Mouse (Mus musculus) CH12.LX (cell line): ENCODE results near the gene Gpr137. TPM values are rescaled to one million over a fixed set of nuclear protein-coding genes. Genes with fewer than 3 reads are reported as not detected.

Source experiments
- DNase-seq: peaks from one replicate; pipeline ENCODE4 v3.0.0-alpha.2; 2013; ENCODE audit errors: extremely low read depth
- H3K27ac ChIP-seq: 2 replicates; pipeline ENCODE4 v1.5.1; 2012; ENCODE audit warnings: low read depth, mild to moderate bottlenecking, control low read depth, moderate library complexity; ENCODE audit not compliant: insufficient read depth
- H3K27me3 ChIP-seq: replicated peaks from 2 replicates; pipeline ENCODE3; 2012; ENCODE audit warnings: inconsistent platforms
- H3K36me3 ChIP-seq, 2 experiments: replicated peaks in 1 of 2; 2 replicates each; pipeline versions ENCODE3 to v1.6.1; 2012; ENCODE audit warnings: inconsistent platforms in 1 of 2, low read length in 1 of 2, mild to moderate bottlenecking in 1 of 2, mixed read lengths in 1 of 2, moderate library complexity in 1 of 2; ENCODE audit not compliant: control insufficient read depth in 1 of 2, insufficient read depth in 1 of 2
- H3K4me1 ChIP-seq, 2 experiments: 2 replicates each; pipeline ENCODE4 v1.6.1; 2012; ENCODE audit warnings: inconsistent platforms in 1 of 2, moderate library complexity in 1 of 2; ENCODE audit not compliant: insufficient read depth in 2 of 2, control insufficient read depth in 1 of 2
- H3K4me2 ChIP-seq: 2 replicates; pipeline ENCODE4 v1.6.1; 2012; ENCODE audit warnings: low read depth, mild to moderate bottlenecking, control low read depth; ENCODE audit not compliant: poor library complexity, insufficient read depth, severe bottlenecking
- H3K4me3 ChIP-seq, 3 experiments: fragments of 150-350 bp in 1 of 3; sonication (generic) in 1 of 3; replicated peaks in 1 of 3; 2 replicates each; pipeline versions ENCODE3 to v1.5.1; 2011 to 2012; ENCODE audit warnings: low read depth in 2 of 3, low read length in 2 of 3, mild to moderate bottlenecking in 2 of 3, moderate library complexity in 2 of 3, control low read depth in 1 of 3, improper control_type of control experiment in 1 of 3, inconsistent platforms in 1 of 3, mixed read lengths in 1 of 3; ENCODE audit not compliant: poor library complexity in 1 of 3
- H3K79me2 ChIP-seq: replicated peaks from 2 replicates; pipeline ENCODE4 v1.6.1; 2012; ENCODE audit warnings: mild to moderate bottlenecking, moderate library complexity; ENCODE audit not compliant: control insufficient read depth, poor library complexity, insufficient read depth, severe bottlenecking; ENCODE audit errors: extremely low read depth
- H3K9ac ChIP-seq: 2 replicates; pipeline ENCODE4 v1.6.1; 2012; ENCODE audit warnings: low read depth, mild to moderate bottlenecking, control low read depth, moderate library complexity; ENCODE audit not compliant: insufficient read depth
- H3K9me3 ChIP-seq: replicated peaks from 2 replicates; pipeline ENCODE3; 2012; ENCODE audit warnings: low read length, inconsistent platforms, mixed read lengths
- ELF1 ChIP-seq: IDR thresholded peaks from 2 replicates; pipeline ENCODE4 v1.6.1; 2014; ENCODE audit warnings: low read depth, mild to moderate bottlenecking, inconsistent platforms, low read length, improper control_type of control experiment
- HCFC1 ChIP-seq: IDR thresholded peaks from 2 replicates; pipeline ENCODE4 v1.6.1; 2012; ENCODE audit warnings: low read depth, mild to moderate bottlenecking, inconsistent platforms, low read length, improper control_type of control experiment
- JUND ChIP-seq: conservative IDR thresholded peaks from 2 replicates; pipeline ENCODE4 v1.6.1; 2011; ENCODE audit warnings: low read depth, low read length, improper control_type of control experiment
- MEF2A ChIP-seq: IDR thresholded peaks from 2 replicates; pipeline ENCODE4 v1.6.1; 2014; ENCODE audit warnings: low read depth, mild to moderate bottlenecking, inconsistent platforms, low read length, improper control_type of control experiment, borderline replicate concordance
- MXI1 ChIP-seq: IDR thresholded peaks from 2 replicates; pipeline ENCODE4 v1.6.1; 2011; ENCODE audit warnings: mild to moderate bottlenecking, low read depth, low read length, improper control_type of control experiment
- NELFE ChIP-seq: IDR thresholded peaks from 2 replicates; pipeline ENCODE4 v1.6.1; 2011; ENCODE audit warnings: low read depth, low read length, improper control_type of control experiment
- NRF1 ChIP-seq: IDR thresholded peaks from 2 replicates; pipeline ENCODE4 v1.6.1; 2014; ENCODE audit warnings: low read depth, mild to moderate bottlenecking, inconsistent platforms, low read length, improper control_type of control experiment, moderate library complexity
- POLR2A ChIP-seq: IDR thresholded peaks from 2 replicates; pipeline ENCODE4 v1.6.1; 2011; ENCODE audit warnings: low read depth, mild to moderate bottlenecking, improper control_type of control experiment, low read length
- SIN3A ChIP-seq: IDR thresholded peaks from 2 replicates; pipeline ENCODE4 v1.6.1; 2012; ENCODE audit warnings: low read length, improper control_type of control experiment, inconsistent platforms
- TCF12 ChIP-seq: IDR thresholded peaks from 2 replicates; pipeline ENCODE4 v1.6.1; 2014; ENCODE audit warnings: low read depth, mild to moderate bottlenecking, inconsistent platforms, low read length, improper control_type of control experiment
- UBTF ChIP-seq: IDR thresholded peaks from 2 replicates; pipeline ENCODE4 v1.6.1; 2012; ENCODE audit warnings: low read depth, mild to moderate bottlenecking, inconsistent platforms, low read length, improper control_type of control experiment, moderate library complexity
- USF1 ChIP-seq: IDR thresholded peaks from 2 replicates; pipeline ENCODE4 v1.6.1; 2014; ENCODE audit warnings: low read depth, mild to moderate bottlenecking, inconsistent platforms, low read length, improper control_type of control experiment
- ZC3H11A ChIP-seq: IDR thresholded peaks from 2 replicates; pipeline ENCODE4 v1.6.1; 2012; ENCODE audit warnings: low read depth, mild to moderate bottlenecking, inconsistent platforms, low read length, improper control_type of control experiment
- ZKSCAN1 ChIP-seq: IDR thresholded peaks from 2 replicates; pipeline ENCODE4 v1.6.1; 2012; ENCODE audit warnings: low read depth, inconsistent platforms, low read length, improper control_type of control experiment, borderline replicate concordance
- dilution Hi-C: fragments of 300-500 bp; cut with MboI; formaldehyde crosslinking; loops from 2 replicates; pipeline ENCODE4 v1.14.3; 2020; ENCODE audit warnings: low sequenced_read_pairs; ENCODE audit not compliant: extremely low pct_unique_long_range_greater_than_20kb, extremely low pct_ligation_motif_present
- in situ Hi-C: fragments of 300-500 bp; cut with MboI; formaldehyde crosslinking; loops from 3 replicates; pipeline ENCODE4 v1.14.3; 2019; ENCODE audit warnings: low sequenced_read_pairs, low pct_ligation_motif_present, low pct_unique_long_range_greater_than_20kb, mixed read lengths
- polyA plus RNA-seq: library from polyadenylated mRNA; unstranded; fragments of >175 nt; gene quantifications from 2 replicates; pipeline ENCODE4 v1.2.1, GENCODE M21; 2012; ENCODE audit warnings: low read depth; ENCODE audit not compliant: insufficient read length
- total RNA-seq, 2 experiments: library from RNA; depleted of rRNA; stranded (reverse); fragments of 300-350 nt in 1 of 2; fragments of >200 nt in 1 of 2; gene quantifications; 2 replicates each; pipeline ENCODE4 v1.2.3; 2012 to 2014

The Gpr137 gene
- total and polyA plus RNA-seq, 3 experiments, result 8.8 to 18.1 (median 14.4) TPM

- TF ChIP-seq TCF12 (no peak), ZKSCAN1 (no peak), JUND (no peak), ZC3H11A (no peak), USF1 (no peak)
- no peaks in the 10 kb centered on the region for H3K9me3 ChIP-seq
- peak overlapping the region; percentile 85 for H3K4me2 ChIP-seq
- H3K27ac ChIP-seq, result peak overlapping the region; percentile 13; the same call in 1 of the 2 replicates
- H3K27me3 ChIP-seq, result no peaks in the 10 kb centered on the region
- H3K79me2 ChIP-seq, result no peaks in the 10 kb centered on the region
- in situ Hi-C loops (no loop called here), dilution Hi-C loops (no loop called here)
- H3K9ac ChIP-seq, result peak overlapping the region; percentile 81
- peaks cover 0 to 32% of the 10 kb centered on the region in 2 experiments for H3K36me3 ChIP-seq
- H3K4me1 ChIP-seq, result peaks cover 6 to 25% of the 10 kb centered on the region in 2 experiments
- H3K4me3 ChIP-seq, result peak overlapping the region; percentile 41 to 77 (median 59)
- DNase-seq, result no peak
These were observed 484 bp upstream of the Gpr137 start for GRCm38 (mm10) chr19:6942764-6943163.

- Histone ChIP-seq H3K79me2 (no peaks in the 10 kb centered on the region), H3K9me3 (no peaks in the 10 kb centered on the region), H3K27ac (peak within 1 kb of the TSS; percentile 71), H3K4me1 (peaks cover 6 to 24% of the 10 kb centered on the region in 2 experiments), H3K9ac (peak within 1 kb of the TSS; percentile 81), H3K36me3 (peaks cover 0 to 28% of the 10 kb centered on the region in 2 experiments), H3K27me3 (no peaks in the 10 kb centered on the region), H3K4me3 (peak within 1 kb of the TSS; percentile 71 to 78 (median 77)), H3K4me2 (peak within 1 kb of the TSS; percentile 85)
- dilution Hi-C loops, result no loop called here
- in situ Hi-C loops, result no loop called here
- TF ChIP-seq POLR2A (peak; percentile 72), MXI1 (peak; percentile 77), HCFC1 (peak; percentile 83), USF1 (no peak), UBTF (peak; percentile 84; the same call in 1 of the 2 replicates), SIN3A (peak; percentile 97), NRF1 (peak; percentile 87), MEF2A (no peak), TCF12 (peak; percentile 59; the same call in 1 of the 2 replicates), ELF1 (peak; percentile 95), NELFE (peak; percentile 60)
- DNase-seq, result peak; percentile 86
These were observed 670 bp downstream of the Gpr137 start, which contains the start of gene Bad for GRCm38 (mm10) chr19:6941372-6942248. Gene Bad (plus strand): TSS chr19:6941861.
